Mouse (Mus musculus): Measurements from ENCODE around the gene Pcbp3. TPM values are rescaled to one million over a fixed set of nuclear protein-coding genes. Genes with fewer than 3 reads are reported as not detected.

Gene Pcbp3
- total RNA-seq, 2 experiments from 2014 or later, result 10.0 to 11.3 TPM

DNA sequence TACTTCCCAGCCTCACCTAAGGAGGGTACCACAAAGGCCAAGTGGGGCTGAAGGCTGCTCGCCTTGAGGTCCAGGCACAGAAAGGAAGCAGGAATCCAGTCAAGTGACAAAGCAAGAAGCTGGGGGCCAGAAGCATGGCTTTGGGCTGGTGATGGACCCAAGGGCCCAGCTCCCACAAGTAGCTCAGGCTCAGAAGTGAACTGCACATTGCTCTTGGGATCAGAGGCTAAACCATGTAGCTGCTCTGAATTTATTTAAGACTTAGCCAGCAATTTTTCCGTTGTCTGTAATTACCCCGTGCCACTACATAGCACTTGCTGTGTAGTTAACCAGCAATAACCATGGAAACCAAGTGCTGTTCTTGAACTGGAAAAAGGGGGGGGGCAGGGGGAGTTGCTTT lies 117.3 kb downstream of the Pcbp3 start:
- DNase-seq, result no peak

DNA sequence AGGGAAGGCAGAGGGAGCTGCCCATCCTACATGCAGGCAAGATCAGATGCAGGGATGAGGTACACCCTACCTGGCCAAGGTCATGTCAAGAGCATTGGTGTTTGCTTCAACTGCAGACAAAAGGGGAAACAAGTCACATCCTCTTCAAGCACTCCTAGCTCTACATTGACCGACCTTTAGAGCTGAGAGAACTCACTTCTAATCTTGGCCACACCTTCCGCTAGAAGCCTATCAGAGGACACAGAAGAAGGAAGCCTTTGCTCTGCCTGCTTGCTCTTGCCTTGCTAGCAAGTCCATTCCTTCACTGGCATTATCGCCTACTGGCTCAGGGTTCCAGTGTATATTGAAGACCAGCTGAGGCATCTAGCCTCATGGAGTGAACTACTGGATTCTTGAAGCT lies 119.6 kb downstream of the Pcbp3 start:
- DNase-seq, result no peak

DNA sequence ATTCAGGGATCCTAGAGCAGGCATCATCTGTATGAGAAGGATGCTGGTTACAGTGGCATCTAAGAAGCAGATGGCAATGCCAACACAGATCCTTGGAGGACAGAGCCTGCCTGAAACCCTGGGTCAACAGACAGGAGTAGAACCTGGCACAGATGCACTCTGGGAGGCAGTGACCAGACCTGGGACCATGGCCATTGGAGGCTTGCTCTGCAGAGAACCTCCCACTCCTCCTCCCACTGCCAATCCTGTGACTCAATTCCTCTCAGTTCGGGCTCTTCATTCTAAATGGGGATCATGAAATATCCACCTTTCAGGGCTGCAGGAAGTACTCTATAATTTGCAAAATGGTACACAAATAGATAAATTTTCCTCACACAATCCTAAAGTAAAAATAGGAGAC lies 120.5 kb downstream of the Pcbp3 start:
- no peak for DNase-seq

DNA sequence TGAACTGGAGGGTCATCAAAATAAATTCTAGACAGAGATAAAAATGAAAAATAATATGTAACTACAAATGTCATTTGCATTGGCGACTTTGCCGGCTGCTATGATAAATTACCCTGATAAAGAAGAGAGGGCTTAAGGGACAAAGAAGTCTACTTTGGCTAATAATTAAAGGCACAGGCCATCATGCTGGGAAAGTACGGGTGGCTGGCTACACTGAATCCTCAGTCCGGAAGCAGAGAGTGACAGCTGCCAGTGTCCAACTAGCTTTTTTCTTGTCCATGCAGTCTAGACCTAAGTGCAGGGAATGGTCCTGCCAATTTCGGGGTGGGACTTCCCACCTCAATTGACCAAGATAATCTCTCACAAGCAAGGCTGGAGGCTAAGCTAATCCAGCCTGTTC lies 121.1 kb downstream of the Pcbp3 start:
- DNase-seq, result no peak

DNA sequence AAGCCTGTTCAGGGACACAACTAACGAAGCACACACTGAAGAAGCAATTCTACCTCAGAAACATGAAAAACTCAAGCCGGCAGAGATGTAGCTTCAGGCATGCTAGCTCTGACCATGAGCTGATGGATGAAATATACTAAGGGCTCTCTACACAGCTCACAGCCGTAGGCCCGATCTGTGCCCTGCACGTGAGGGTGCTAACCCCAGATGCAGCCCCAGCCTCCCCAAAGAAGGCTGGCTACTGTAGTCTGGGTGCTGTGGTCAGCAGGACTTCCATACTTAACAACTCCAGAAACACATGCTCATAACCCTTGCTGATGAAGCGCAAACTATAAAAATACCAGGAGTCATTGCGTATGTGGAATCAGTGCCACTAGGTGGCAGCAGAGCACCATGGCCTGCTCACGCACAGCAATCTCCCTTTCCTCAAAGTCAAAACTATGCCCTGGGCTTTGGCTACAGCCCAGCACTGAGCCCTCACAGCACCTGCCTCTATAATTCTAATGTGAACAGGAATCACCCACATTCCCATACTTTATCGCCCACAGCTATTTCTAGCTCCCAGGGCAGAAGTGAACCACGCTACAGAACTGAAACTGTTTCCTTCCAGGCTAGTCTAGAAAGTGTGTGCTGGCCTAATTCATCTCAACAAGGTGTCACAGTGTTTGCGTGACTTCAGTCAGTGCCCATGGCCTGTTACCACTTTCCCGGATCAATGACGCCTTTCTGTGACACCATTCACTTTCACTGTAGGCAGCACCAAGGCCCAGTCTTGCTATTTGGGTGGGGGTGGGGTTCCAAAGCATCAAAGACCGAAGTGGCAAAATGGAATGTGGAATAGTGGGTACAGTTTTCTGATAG lies 126.0 kb downstream of the Pcbp3 start:
- peak; percentile 88 for DNase-seq

GRCm38 (mm10) chr10:76832841-76833240 lies 128.8 kb downstream of the Pcbp3 start:
- DNase-seq, result no peak

DNA sequence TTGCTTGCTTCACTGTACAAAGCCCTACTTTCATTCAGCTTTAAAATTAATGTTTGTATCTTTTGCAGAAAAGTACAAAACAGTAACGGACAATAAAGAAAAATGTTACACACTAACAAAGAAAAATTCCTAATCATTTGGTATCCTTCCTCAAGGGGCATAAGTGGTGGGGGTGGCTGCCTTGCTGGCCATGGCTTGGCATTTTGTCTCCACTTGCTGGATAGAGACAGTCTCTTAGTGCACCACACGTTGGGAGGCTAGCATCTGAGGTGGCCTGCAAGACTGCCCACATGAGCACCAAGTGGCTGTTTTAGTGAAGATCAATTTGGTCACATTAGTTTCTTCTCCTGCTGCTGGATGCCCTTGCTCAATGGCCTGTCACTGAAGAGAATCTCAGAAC lies 129.8 kb downstream of the Pcbp3 start:
- no peak for DNase-seq

DNA sequence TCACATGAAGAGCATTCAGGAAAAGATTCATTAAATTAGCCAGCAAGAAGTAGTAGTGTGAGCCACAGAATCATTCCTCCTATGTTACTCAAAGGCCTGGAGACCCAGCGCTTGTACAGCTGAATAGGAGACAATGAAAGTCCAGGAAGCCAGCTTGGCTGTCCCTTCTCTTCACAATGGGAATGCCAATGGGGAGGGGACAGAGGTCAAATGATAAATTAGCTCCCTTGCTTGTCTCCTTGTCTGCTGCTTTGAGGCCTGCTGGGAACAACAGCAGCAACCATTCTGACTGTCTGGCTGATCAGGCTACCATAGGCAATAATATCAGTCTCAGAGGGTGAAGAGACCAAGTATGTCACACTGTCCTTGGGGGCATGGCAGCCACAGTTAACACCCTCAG lies 130.5 kb downstream of the Pcbp3 start:
- no peak for DNase-seq

GRCm38 (mm10) chr10:76828936-76829335 lies 132.8 kb downstream of the Pcbp3 start:
- DNase-seq, result no peak

GRCm38 (mm10) chr10:76822698-76823097 lies 139.0 kb downstream of the Pcbp3 start:
- DNase-seq, result no peak

DNA sequence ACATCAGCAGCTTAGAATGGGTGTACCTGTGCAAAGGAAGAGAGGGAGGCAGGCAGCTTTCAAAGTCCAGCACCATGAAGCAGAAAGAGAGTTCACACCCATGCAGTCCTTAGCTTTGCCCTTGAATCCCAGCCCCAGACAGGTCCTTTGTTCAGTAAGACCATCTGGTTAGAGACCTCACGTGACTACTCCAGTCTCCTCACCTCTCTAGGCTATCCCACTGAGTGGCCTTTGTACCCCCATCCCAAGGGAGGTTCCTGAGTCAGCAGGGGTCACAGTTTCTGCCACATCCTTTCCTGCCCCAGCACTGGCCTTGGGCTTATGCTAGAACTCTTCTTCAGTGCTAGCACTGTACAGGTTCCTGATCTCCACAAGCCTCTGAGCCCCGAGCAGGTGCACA lies 142.4 kb downstream of the Pcbp3 start:
- DNase-seq, result no peak

DNA sequence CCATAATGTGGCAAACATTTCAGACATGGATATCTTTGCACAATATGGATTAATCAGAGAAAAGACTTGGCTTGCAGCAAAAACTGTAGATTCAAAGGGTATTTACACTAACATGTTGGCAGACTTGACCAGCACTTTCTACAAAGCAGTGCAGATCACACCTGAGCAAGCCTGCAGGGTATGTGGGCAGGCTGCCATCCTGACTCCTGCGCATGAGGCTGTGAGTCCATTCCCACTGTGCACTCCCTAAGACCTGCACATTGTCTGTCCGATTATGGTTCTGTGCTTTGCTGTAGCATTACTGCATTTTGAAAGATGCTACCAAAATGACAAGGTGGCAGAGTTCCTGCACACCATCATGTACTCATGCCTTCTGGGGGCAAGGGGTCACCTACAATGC lies 143.3 kb downstream of the Pcbp3 start:
- DNase-seq, result no peak

DNA sequence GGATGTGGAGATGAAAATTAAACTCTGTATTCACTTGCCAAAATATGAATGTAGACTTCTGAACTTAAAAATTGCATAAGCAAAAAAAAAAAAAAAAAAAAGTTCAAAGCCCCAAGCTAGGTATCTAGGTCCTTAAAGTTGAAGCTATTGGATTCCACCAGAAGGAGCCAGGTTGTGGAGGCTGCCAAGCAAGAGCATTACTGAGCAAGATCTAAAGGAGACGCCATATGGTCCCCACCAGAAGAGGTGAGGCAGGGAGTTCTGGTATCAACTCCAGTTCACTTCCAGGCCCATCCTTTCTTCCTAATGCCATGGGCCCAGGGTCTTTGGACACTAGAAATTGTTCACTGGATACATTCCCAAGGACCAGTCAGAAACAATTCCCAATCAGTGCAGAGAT lies 144.8 kb downstream of the Pcbp3 start:
- DNase-seq, result no peak

GRCm38 (mm10) chr10:76816436-76816835 lies 145.3 kb downstream of the Pcbp3 start:
- no peak for DNase-seq

- no peak for DNase-seq
Observed at GRCm38 (mm10) chr10:76815481-76815880, 146.2 kb downstream of the Pcbp3 start.

GRCm38 (mm10) chr10:76814811-76815210 lies 146.9 kb downstream of the Pcbp3 start:
- DNase-seq, result no peak

GRCm38 (mm10) chr10:76809916-76810660 lies 151.6 kb downstream of the Pcbp3 start:
- no peak for DNase-seq

- DNase-seq, result no peak
Observed at GRCm38 (mm10) chr10:76809439-76809838, 152.2 kb downstream of the Pcbp3 start.

- DNase-seq, result no peak
Observed at GRCm38 (mm10) chr10:76808446-76809400, 153.0 kb downstream of the Pcbp3 start.

DNA sequence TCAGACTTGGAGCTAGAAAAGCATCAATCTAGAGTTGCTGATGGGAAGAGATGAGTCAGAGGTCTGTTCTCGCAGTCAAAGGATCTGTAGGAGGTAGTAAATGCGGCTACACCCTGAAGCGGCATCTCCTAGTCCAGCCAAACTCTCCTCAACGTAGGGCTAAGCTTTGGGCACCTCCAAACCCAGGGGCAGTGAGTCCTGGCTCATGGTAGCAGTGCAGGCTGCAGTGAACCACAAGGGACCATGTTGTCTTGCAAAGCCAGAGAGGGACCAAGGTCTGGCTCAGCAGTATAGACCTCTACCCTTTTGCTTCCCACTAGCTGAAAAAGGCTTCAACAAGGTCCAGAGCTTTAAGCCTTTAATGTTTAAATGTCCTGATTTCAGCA lies 159.2 kb downstream of the Pcbp3 start:
- no peak for DNase-seq

GRCm38 (mm10) chr10:76801841-76802499 lies 159.7 kb downstream of the Pcbp3 start:
- no peak for DNase-seq

GRCm38 (mm10) chr10:76801237-76801641 lies 160.4 kb downstream of the Pcbp3 start:
- DNase-seq, result no peak
